Mouse (Mus musculus): ENCODE results near the gene Agl.

The Agl gene

GRCm38 (mm10) chr3:116807811-116808506, at the start of gene Agl:
Gene Agl, minus strand, starts transcription at chr3:116808166.
- in situ Hi-C loops (cut with MboI; ENCODE audit: low sequenced_read_pairs) = no loop called here

- in situ Hi-C loops (cut with MboI; ENCODE audit: low sequenced_read_pairs) = no loop called here
Observed at GRCm38 (mm10) chr3:116857611-116858010, 49.6 kb upstream of the Agl start.

- in situ Hi-C loops (cut with MboI; ENCODE audit: low sequenced_read_pairs) = no loop called here
Observed at GRCm38 (mm10) chr3:116852421-116852820, 44.5 kb upstream of the Agl start.

GRCm38 (mm10) chr3:116850376-116850775, 42.4 kb upstream of the Agl start:
- in situ Hi-C loops (cut with MboI; ENCODE audit: low sequenced_read_pairs) = no loop called here

- in situ Hi-C loops (cut with MboI; ENCODE audit: low sequenced_read_pairs) = loop anchor here (25.0 kb wide), 1 partner anchor 812 kb away; no protein-coding TSS in a partner anchor
Observed at GRCm38 (mm10) chr3:116848936-116849335, 41.0 kb upstream of the Agl start.

GRCm38 (mm10) chr3:116848099-116848498, 40.1 kb upstream of the Agl start:
- in situ Hi-C loops (cut with MboI; ENCODE audit: low sequenced_read_pairs) = loop anchor here (25.0 kb wide), 1 partner anchor 811 kb away; no protein-coding TSS in a partner anchor

GRCm38 (mm10) chr3:116846084-116846483, 38.1 kb upstream of the Agl start:
- in situ Hi-C loops (cut with MboI; ENCODE audit: low sequenced_read_pairs) = loop anchor here (25.0 kb wide), 1 partner anchor 809 kb away; no protein-coding TSS in a partner anchor

- in situ Hi-C loops (cut with MboI; ENCODE audit: low sequenced_read_pairs) = loop anchor here (25.0 kb wide), 1 partner anchor 808 kb away; no protein-coding TSS in a partner anchor
Observed at GRCm38 (mm10) chr3:116844880-116845579, 37.1 kb upstream of the Agl start.

- in situ Hi-C loops (cut with MboI; ENCODE audit: low sequenced_read_pairs) = loop anchor here (25.0 kb wide), 1 partner anchor 804 kb away; no protein-coding TSS in a partner anchor
Observed at GRCm38 (mm10) chr3:116841311-116841710, 33.3 kb upstream of the Agl start.

GRCm38 (mm10) chr3:116836681-116837475, 28.9 kb upstream of the Agl start:
- in situ Hi-C loops (cut with MboI; ENCODE audit: low sequenced_read_pairs) = loop anchor here (25.0 kb wide), 1 partner anchor 800 kb away; no protein-coding TSS in a partner anchor

GRCm38 (mm10) chr3:116835770-116836680, 28.1 kb upstream of the Agl start:
- in situ Hi-C loops (cut with MboI; ENCODE audit: low sequenced_read_pairs) = loop anchor here (25.0 kb wide), 1 partner anchor 799 kb away; no protein-coding TSS in a partner anchor

GRCm38 (mm10) chr3:116835350-116835749, 27.4 kb upstream of the Agl start:
- in situ Hi-C loops (cut with MboI; ENCODE audit: low sequenced_read_pairs) = loop anchor here (25.0 kb wide), 1 partner anchor 798 kb away; no protein-coding TSS in a partner anchor

GRCm38 (mm10) chr3:116834241-116834640, 26.3 kb upstream of the Agl start:
- in situ Hi-C loops (cut with MboI; ENCODE audit: low sequenced_read_pairs) = loop anchor here (25.0 kb wide), 1 partner anchor 797 kb away; no protein-coding TSS in a partner anchor

GRCm38 (mm10) chr3:116833491-116833890, 25.5 kb upstream of the Agl start:
- in situ Hi-C loops (cut with MboI; ENCODE audit: low sequenced_read_pairs) = loop anchor here (25.0 kb wide), 1 partner anchor 796 kb away; no protein-coding TSS in a partner anchor

GRCm38 (mm10) chr3:116832526-116833310, 24.8 kb upstream of the Agl start:
- in situ Hi-C loops (cut with MboI; ENCODE audit: low sequenced_read_pairs) = loop anchor here (25.0 kb wide), 1 partner anchor 795 kb away; no protein-coding TSS in a partner anchor

- in situ Hi-C loops (cut with MboI; ENCODE audit: low sequenced_read_pairs) = loop anchor here (25.0 kb wide), 1 partner anchor 794 kb away; no protein-coding TSS in a partner anchor
Observed at GRCm38 (mm10) chr3:116831324-116831723, 23.4 kb upstream of the Agl start.

- in situ Hi-C loops (cut with MboI; ENCODE audit: low sequenced_read_pairs) = loop anchor here (25.0 kb wide), 1 partner anchor 792 kb away; no protein-coding TSS in a partner anchor
Observed at GRCm38 (mm10) chr3:116829274-116829920, 21.4 kb upstream of the Agl start.

Data from CH12F3 (cell line).